Mouse (Mus musculus) heart, adult 9 months (tissue): ENCODE data around the gene Slc25a38.

Source experiments
- DNase-seq, 2 experiments: peaks; one replicate each; pipeline ENCODE4 v3.0.0; 2022; ENCODE audit warnings: low spot score in 2 of 2

The Slc25a38 gene

DNA sequence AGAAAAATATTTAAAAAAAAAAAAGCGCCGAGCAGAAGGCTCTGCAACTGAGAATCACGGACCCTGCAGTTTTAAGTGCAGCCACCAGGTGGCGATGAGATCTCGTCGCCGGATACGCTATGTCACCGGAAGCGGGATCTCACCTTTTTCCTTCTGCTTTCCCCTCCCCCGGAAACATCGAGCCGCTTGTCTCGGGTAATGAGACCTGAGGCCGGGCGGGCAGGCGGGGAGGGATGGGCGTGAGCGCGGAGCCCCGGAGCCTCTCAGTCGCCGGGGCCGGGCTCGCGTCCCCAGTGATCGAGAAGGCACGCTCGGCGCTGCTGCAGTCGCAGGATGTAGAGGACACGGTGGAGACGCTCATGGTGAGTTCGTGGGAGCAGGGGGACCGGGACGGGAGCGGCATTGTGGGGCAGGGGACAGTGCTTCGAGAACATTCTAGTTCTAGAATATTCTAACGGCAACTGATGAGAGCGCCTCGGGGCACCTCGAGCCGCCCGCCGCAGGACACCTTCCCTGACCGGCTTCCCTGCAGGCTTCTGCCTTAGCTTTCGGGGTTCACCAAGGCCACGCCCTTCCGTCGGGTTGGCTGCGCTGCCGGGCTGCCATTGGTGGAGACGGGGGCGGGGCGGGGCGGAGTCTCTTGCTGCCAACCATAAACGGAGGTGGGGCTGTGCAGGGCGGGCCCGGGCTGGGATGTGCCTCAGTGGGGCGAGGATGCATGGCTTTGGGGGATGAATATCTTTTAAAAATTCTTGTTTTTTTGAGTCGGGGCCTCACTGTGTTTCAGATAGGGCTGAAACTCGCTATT lies at the start of gene Slc25a38:
Gene Slc25a38 (plus strand): TSS at position 164 of the 808 bp plus-strand sequence.
- peak; percentile 94 to 95 for DNase-seq

DNA sequence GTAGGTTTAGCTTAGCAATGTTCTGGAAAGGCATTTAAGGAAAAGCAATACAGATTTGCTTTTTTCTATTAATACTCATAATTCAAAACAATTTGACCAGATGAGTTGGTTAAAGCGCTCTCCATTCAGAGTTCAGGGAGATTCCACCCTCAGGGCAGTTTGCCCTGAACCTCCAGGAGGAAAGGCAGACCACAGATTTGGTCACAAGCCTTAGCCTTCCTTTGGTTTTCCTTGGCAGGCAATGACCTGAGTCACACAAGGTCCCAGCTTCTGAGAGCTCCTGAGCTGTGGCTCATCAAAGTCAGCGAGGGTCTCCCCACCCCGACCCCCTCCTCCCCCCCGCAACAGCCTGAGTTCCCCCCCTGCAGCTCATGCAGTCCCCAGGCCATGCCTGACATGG lies 45.9 kb upstream of the Slc25a38 start:
- DNase-seq = no peak

DNA sequence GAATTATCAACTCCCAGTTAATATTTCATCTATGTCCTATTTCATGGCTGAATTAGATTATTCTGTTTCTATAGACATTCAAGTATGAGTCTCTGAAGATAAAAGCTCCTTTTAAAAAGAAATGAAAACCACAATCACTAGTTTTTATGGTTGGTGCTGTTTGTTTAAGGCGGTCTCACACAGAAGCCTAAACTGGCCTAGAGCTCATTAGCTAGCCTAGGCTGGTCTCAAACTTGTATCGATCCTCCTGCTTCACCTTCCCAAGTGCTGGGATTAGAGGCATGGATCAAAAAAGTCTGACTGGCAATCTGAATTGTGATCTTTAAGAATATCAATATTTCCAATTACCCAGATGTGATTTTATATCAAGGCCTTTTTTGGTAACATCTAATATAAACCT lies 42.6 kb upstream of the Slc25a38 start:
- no peak for DNase-seq

DNA sequence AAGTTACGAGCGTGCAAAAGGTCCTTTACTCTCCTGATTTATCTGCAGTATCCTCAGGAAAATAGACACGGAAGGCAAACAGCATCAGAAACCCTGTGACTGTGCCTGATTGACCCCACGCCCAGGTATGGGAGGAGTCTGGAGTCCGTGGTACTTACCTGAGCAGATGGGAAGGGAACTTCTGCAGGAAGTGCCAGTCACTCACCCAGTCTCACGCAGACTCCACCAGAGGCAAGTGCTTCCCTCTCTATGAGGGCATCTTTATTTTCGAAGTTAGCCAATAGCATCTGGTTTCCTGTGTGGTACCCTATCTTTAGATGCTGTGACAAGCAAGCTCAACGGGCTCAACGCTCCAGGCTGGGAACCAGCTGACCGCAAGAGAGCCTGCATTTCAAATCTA lies 42.1 kb upstream of the Slc25a38 start:
- DNase-seq = peak in 1 of 2 experiments; percentile 29

DNA sequence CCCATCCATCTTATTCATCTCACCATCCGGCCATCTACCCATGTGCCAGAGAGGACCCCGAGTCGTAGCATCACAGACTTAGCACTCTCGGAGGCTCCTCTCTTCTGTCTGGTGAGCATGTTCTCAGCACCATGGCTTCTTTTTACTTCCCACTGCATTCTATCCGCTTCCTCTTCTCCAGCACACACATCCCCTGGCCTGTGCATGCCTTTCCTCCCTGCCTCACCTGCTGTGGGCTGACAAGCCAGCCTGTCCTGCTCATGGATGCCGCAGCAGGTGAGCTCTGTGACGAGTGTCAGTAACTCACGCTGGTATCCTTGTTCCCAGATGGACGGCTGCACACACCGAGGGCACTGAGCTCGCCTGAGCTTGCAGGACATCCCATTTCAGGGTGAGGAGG lies 40.4 kb upstream of the Slc25a38 start, which contains the start of gene Cx3cr1:
Gene Cx3cr1 (minus strand): TSS at position 101 of the 400 bp plus-strand sequence.
- DNase-seq = no peak

DNA sequence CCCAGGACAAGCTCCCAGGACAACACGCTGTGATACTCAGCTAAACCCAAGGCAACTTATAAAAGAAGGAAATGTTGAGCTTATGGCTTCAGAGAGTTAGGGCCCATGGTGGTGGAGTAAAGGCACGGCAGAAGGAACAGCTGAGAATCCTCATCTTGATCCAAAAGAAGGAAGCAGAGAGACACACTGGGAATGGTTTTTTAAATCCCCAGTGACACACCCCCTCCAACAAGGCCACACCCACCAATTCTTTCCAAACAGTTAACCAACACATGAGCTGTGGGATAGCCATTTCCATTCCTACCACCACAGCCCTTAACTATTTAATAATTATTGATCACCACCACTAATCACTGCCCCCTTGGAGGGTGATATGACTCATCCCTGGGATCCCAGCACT lies 38.9 kb upstream of the Slc25a38 start:
- peak; percentile 25 to 41 for DNase-seq

DNA sequence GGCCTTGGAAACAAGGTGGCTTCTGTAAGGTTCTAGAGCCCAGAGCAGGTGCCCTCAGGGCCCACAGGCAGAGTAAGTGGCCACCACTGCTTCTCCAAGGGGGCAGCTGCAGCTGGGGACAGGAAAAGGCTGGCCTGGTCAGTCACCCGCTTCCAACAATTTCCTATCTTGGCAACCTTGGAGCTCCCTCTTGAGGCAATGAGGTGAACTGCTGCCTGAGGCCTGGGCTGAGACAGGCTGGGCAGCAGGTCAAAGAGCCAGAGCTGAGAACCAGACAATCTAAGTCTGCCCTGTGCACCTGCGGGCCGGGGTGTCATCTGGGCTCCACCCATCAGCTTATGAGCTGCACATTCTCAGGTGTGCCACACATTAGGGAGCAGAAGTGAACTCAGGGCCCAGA lies 37.0 kb upstream of the Slc25a38 start:
- DNase-seq = peak; percentile 66 to 84

DNA sequence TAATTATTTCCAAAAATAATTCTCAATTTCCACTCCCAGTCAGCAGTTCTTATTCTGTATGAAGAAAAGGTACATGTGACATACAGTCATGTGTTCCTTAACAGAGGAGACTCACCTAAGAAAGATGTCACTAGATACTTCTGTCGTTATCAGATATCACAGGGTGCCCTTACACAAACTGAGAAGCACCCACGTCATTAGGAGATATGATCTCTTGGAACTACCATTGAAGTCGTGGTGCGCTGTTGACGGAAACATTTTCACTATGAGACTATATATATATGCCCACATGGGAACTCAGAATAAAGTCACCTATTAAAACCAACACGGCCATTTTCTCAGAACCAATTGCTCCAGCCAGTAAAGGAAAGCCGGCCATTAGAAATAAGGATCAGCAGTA lies 35.7 kb upstream of the Slc25a38 start:
- DNase-seq = no peak

DNA sequence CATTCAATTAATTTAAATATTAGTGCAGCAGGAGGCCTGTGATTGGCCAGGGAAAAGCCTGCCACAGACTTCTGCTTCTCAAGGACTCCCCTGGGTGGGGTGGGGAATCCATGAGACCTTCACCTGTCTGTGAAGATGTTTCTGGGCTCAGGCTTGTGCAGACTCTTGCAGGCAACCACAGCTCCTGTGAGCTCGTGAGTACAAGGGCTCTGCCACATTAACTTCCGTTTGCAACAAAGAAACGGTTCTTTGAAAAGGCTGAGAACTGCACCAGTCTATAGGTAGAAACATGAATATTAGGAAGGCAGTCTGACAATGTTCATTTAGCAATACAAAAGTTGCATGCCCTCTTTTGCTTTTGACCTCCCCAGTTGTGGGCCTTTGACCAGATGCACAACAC lies 31.9 kb upstream of the Slc25a38 start:
- DNase-seq = no peak

DNA sequence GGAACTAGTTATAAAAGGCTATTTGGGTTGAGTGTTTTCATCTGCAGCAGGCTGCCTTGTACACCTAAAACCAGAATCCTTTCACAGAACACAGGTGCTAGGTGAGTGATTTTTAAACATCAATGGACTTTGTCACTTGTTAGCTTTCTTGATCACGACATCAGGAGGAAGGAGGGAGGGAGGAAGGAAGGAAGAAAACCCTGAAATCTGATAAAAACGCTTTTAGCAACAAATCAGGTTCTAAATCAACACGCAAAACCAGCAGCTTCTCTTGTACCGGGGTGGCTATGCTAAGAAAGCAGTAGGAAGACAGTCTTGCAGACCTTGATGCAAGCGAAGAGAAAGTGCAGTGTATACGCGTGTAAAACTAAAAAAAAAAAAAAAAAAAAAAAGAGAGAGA lies 30.3 kb upstream of the Slc25a38 start:
- no peak for DNase-seq

DNA sequence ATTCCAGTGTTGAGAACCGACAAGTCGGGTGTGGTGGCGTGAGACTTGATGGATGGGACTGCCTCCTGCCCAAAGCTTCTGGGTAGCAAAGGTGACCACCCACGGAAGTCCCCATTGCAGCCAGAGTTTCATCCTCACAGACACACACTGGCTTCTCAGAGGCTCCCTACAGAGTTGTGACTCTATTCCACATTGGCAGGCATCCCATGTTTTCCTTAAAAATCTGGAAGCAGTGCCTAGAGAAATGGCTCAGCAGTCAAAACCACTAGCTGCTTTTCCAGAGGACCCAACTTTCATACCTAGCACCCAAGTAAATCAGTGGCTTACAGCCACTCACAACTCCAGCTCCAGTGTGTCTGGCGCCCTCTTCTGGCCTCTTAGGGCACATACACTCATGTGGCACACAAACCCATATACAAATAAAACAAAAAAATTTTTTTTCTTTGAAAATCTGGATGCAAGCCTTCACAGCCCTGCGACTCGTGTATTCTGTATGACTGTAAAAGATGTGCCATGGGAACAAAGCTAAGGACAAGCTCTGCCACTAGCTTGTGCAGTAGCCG lies 29.5 kb upstream of the Slc25a38 start:
- peak in 1 of 2 experiments; percentile 8 for DNase-seq

DNA sequence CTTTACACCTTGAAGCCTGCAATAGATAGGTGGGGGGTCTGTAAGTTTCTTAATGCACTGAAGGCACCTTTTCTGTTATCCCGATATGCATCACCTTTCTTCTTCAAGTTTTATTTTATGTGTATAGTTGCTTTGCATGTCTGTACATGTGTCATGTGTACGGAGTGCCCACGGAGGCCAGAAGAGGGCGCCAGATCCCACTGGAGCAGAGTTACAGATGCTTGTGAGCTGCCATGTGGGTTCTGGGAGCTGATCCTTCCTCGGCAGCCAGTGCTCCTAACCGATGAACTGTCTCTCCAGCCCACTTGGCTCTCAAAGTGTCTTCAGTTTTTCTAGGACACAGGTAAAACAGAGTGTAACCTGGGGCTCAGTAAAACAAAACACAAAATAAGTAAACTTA lies 28.9 kb upstream of the Slc25a38 start:
- no peak for DNase-seq

DNA sequence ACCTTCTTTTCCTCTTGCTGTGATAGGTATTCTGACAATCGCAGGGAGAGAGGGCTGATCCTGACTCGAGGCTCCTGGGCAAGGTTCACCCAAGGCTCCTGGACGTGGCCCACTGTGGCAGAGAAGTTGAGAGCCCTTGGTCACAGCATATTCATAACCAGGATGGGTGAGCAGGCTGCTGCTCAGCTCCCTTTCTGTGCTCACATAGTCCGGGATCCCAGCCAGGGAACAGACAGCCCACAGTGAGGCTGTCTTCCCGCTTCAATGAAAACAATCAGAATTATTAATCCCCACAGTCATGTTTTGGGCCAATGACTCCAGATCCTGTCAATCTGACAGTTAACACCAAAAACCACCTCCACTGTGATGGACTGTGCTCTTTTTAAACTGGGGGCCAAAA lies 28.2 kb upstream of the Slc25a38 start:
- DNase-seq = no peak

DNA sequence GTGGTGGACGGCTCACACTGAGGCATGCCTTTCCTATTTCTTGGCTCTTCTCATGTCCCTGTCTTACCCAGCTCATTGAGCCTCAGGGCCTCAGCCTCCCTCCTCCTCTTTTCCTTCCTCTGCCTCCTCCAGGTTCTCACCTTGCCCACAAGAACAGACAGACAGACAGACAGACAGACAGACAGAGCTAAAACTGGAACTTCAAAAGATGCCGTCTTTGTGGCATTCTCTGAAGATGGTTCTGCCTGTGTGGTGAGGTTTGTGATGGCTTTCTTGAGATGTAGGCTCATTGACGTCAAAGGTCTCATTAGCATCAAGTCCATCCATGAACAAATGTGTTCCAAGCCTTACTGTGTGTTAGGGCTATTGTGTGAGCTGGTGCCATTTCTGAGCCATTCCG lies 27.5 kb upstream of the Slc25a38 start:
- DNase-seq = no peak

DNA sequence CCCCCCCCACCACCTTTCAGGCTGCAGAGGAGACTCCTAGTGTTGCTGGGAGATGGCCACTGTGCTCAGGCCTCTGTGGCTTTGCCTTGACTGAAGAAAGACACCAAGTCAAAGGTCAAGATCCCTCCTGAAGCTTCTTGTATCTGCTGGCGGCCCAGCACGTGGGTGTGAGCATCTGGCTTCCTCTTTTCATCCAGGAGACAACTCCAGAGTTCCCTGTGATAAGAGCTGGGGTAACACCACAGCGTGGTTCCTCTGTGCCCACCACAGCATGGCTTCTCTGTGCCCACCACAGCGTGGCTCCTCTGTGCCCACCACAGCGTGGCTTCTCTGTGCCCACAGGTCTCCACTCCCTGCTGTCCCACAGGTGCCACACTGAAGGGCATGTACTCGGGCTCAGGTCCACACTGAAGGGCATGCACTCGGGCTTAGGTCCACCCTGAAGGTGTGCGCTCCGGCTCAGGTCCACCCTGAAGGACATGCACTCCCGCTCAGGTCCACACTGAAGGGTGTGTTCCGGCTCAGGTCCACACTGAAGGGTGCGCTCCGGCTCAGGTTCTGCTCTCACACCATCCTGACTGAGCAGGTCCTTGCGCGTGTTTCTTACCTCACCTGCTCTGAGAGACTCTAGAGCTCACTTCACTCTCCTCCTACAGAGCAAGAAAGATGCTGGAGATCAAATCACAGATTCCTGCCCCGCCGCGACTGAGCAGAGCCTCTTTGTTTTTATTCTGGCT lies 26.8 kb upstream of the Slc25a38 start:
- DNase-seq = no peak

DNA sequence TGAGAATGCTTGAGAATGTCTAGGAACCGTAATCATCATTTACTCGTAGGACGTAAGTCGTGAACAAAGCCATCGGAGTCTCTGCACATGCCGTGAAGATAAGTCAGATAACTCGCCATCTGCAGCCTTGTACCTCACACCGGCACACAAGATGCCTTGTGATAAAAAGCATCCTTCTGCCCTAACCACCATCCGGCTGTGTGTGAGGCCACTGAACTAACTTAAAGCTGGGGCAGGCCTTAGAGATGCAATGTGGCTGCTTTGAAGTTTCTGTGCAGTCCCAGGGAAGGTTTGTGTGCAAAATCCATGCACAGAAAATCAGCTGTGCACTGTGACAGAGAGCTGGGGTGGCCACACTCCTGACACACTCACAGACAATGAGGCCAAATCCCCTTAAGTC lies 25.8 kb upstream of the Slc25a38 start:
- no peak for DNase-seq

DNA sequence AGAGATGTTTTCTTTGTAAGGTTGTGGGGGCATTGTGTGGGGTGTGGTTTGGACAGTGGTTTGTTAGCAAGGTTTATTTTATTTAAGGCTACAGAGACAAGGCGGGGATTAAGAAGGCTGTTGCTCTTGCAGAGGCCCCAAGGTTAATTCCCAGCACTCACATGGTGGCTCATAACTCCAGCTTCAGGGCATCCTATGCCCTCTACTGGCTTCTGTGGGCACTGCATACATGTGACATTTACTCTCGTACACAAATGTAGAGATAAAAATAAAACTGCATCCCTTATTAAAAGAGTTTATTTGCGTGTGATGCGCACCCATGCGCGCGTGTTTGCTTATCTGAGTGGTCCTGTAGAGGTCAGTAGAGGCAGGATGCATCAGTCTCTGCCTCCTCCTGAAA lies 21.0 kb upstream of the Slc25a38 start:
- DNase-seq = no peak

DNA sequence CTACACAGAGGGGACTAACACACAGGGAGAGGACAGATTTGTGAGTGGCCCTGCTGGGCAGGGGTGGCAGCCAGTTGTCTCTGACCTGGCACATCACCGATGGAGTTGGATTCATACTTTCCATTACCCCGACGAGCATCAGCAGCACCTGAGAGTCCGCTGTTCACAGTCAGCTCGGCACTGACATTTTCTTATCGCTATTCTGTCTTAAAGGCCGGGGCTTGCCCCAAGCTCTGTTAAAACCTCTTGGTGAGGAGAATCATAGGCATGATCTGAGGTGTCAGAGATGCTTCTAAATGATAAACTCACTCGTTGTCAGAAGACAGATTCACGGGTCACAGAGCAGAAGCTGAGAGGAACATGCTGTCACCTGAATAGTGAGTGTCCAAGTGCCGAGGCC lies 19.1 kb upstream of the Slc25a38 start:
- DNase-seq = no peak

DNA sequence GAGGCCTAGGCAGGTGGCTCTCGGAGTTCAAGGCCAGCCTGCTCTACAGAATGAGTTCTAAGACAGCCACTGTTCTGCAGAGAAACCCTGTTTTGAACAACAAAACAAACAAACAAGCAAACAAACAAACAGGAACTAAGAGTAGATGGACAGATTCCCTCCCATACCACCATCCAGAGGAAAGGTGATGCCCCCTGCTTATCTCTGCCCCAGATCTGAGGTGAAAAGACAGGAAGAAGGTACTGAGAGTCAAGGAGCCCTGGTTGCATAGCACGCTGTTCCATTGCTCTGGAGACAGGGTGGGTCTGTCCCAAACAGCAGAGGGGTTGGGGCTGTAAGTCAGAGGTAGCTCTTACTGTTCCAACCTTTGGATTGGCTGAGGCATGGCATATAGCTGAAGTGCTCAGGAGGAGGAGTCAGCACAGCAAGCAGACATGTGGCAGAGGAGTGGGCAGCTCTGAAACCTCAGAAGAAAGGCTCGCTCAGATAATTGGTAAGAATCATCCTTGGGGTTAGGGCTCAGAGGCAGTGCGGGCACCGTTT lies 18.4 kb upstream of the Slc25a38 start, which contains the start of gene Ccr8:
Gene Ccr8 (plus strand): TSS at position 419 of the 543 bp plus-strand sequence.
- no peak for DNase-seq

DNA sequence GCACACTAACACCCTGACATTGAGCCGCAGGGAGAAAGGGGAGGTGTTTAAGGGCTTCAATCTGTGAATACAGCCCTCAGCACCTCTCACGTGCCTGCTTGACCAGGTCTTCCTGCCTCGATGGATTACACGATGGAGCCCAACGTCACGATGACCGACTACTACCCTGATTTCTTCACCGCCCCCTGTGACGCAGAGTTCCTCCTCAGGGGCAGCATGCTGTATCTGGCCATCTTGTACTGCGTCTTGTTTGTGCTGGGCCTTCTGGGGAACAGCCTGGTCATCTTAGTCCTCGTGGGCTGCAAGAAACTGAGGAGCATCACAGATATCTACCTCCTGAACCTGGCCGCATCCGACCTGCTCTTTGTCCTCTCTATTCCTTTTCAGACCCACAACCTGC lies 16.5 kb upstream of the Slc25a38 start:
- no peak for DNase-seq

DNA sequence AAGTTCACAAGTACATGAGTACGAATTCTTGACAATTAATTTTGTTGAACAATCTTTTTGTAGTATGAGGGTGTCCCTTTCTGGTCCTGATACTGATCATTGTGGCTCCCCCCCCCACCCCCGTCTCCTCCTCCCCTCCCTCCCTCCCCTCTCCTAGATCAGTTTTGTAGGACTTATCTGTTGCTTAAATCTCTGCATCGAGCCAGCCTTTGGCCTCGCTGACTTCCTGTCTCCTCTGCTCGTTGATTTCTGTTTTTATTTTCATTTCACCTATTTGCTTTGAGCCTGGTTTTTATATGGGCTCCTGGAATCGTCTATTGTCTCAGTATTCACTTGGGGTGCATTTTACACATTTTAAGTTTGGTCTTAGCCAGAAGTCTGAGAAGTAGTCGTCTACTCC lies 14.3 kb upstream of the Slc25a38 start:
- no peak for DNase-seq

DNA sequence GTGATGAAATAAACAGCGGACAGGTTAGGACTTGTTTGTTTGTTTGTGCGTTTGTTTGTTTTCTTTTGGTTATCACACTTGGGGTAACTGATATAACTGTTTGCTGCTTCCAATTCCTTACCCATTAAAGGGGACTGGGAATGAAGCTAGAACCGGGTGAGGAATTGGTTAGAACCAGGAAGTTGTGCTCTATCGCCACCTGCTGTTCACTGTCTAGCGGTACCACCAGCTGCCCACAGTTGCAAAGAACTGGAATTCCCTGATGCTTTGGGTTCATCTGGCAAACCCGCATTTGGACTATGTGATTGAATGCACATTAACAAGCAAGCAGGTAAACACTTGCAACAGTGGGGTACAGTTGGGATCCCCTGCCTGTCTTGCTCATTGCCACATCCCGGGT lies 11.5 kb upstream of the Slc25a38 start:
- DNase-seq = peak; percentile 20 to 39
